Mouse (Mus musculus): ENCODE data around the gene Luc7l. TPM values are rescaled to one million over a fixed set of nuclear protein-coding genes. Genes with fewer than 3 reads are reported as not detected.

Gene Luc7l
- polyA plus RNA-seq, 1 experiment: 59.8 TPM

DNA sequence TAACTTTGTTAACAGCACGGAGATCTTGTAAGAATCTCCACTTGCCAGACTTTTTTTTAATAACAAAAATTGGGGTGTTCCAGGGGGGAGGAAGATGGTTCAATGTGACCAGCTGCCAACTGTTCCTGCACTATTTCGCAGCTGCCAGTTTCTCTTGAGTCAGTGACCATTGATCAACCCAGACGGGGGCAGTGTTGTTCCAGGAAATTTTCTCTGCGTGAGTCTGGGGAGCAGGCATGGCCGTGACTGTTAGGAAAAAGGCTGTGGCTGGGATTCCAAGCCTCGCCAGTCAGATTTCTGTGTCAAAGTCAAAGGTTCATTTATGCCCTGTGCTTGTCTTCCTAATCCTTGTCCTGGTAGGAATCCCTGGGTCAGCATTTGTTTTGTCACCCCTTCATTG is 61.6 kb downstream of the Luc7l start:
- Histone ChIP-seq H3K27ac (ENCODE audit: control insufficient read depth, insufficient read depth, low read depth, low read length, poor library complexity) (no peak overlapping the region), H3K4me3 (replicated peaks; ENCODE audit: control insufficient read depth, low read depth, low read length) (no peak overlapping the region), H3K4me1 (ENCODE audit: control insufficient read depth, insufficient read depth, low read length) (no peaks in the 10 kb centered on the region; the same call in 1 of the 2 replicates)
- peak; percentile 33; the same call in 1 of the 2 replicates for TF ChIP-seq CTCF (IDR thresholded peaks at IDR 0.05; ENCODE audit: control insufficient read depth, insufficient read depth, low read length)
- no peak for TF ChIP-seq POLR2A (IDR thresholded peaks at IDR 0.05; ENCODE audit: borderline replicate concordance, control insufficient read depth, low read depth, low read length)
- WGBS: 11% methylated on average over 6 of the region's 6 CpGs

- WGBS: 28% methylated on average over 10 of the region's 10 CpGs
- no peak for TF ChIP-seq CTCF (IDR thresholded peaks at IDR 0.05; ENCODE audit: control insufficient read depth, insufficient read depth, low read length)
- TF ChIP-seq POLR2A (IDR thresholded peaks at IDR 0.05; ENCODE audit: borderline replicate concordance, control insufficient read depth, low read depth, low read length): no peak
- Histone ChIP-seq H3K4me1 (ENCODE audit: control insufficient read depth, insufficient read depth, low read length) (no peaks in the 10 kb centered on the region; the same call in 1 of the 2 replicates), H3K4me3 (replicated peaks; ENCODE audit: control insufficient read depth, low read depth, low read length) (no peak overlapping the region), H3K27ac (ENCODE audit: control insufficient read depth, insufficient read depth, low read depth, low read length, poor library complexity) (no peak overlapping the region)
Observed at GRCm38 (mm10) chr17:26315474-26315873, 62.8 kb downstream of the Luc7l start.

- Histone ChIP-seq H3K27ac (ENCODE audit: control insufficient read depth, insufficient read depth, low read depth, low read length, poor library complexity) (no peak overlapping the region), H3K4me3 (replicated peaks; ENCODE audit: control insufficient read depth, low read depth, low read length) (no peak overlapping the region), H3K4me1 (ENCODE audit: control insufficient read depth, insufficient read depth, low read length) (peaks cover 2% of the 10 kb centered on the region)
- WGBS: 85% methylated on average over 1 of the region's 1 CpGs
- TF ChIP-seq CTCF (IDR thresholded peaks at IDR 0.05; ENCODE audit: control insufficient read depth, insufficient read depth, low read length) (no peak), POLR2A (IDR thresholded peaks at IDR 0.05; ENCODE audit: borderline replicate concordance, control insufficient read depth, low read depth, low read length) (no peak)
Observed at GRCm38 (mm10) chr17:26318441-26318840, 65.7 kb downstream of the Luc7l start.

Other genes starting within 250 kb of the Luc7l start
- gene Rab11fip3, start 183.3 kb upstream of the Luc7l start, polyA plus RNA-seq (2011; ENCODE audit: insufficient read depth, insufficient read length, low replicate concordance, missing spikeins): 1.2 and 4.7 TPM in 2 replicates
- 3.5 and 5.6 TPM in 2 replicates for gene Decr2, start 162.6 kb upstream of the Luc7l start, polyA plus RNA-seq (2011; ENCODE audit: insufficient read depth, insufficient read length, low replicate concordance, missing spikeins)
- 9.0 and 20.4 TPM in 2 replicates for gene Nme4, start 157.3 kb upstream of the Luc7l start, polyA plus RNA-seq (2011; ENCODE audit: insufficient read depth, insufficient read length, low replicate concordance, missing spikeins)
- 24.1 and 27.3 TPM in 2 replicates for gene Tmem8, start 139.6 kb upstream of the Luc7l start, polyA plus RNA-seq (2011; ENCODE audit: insufficient read depth, insufficient read length, low replicate concordance, missing spikeins)
- gene Mrpl28, start 129.4 kb upstream of the Luc7l start, polyA plus RNA-seq (2011; ENCODE audit: insufficient read depth, insufficient read length, low replicate concordance, missing spikeins): 60.2 and 70.6 TPM in 2 replicates
- 21.7 and 23.1 TPM in 2 replicates for gene Axin1, start 114.2 kb upstream of the Luc7l start, polyA plus RNA-seq (2011; ENCODE audit: insufficient read depth, insufficient read length, low replicate concordance, missing spikeins)
- 10.9 and 23.9 TPM in 2 replicates for gene Pdia2, start 53.8 kb upstream of the Luc7l start, polyA plus RNA-seq (2011; ENCODE audit: insufficient read depth, insufficient read length, low replicate concordance, missing spikeins)
- 1.2 TPM in 1 of 2 replicates, not detected in the other for gene Rgs11, start 49.9 kb upstream of the Luc7l start, polyA plus RNA-seq (2011; ENCODE audit: insufficient read depth, insufficient read length, low replicate concordance, missing spikeins)
- 4.0 TPM in 1 of 2 replicates, not detected in the other for gene Arhgdig, start 45.1 kb upstream of the Luc7l start, polyA plus RNA-seq (2011; ENCODE audit: insufficient read depth, insufficient read length, low replicate concordance, missing spikeins)
- 4.7 and 9.0 TPM in 2 replicates for gene Fam234a, start 8.7 kb upstream of the Luc7l start, polyA plus RNA-seq (2011; ENCODE audit: insufficient read depth, insufficient read length, low replicate concordance, missing spikeins)
- 1.3 and 1.9 TPM in 2 replicates for gene Neurl1b, start 161.9 kb downstream of the Luc7l start, polyA plus RNA-seq (2011; ENCODE audit: insufficient read depth, insufficient read length, low replicate concordance, missing spikeins)

Measured in bone marrow, adult 2 months (tissue).